Mouse (Mus musculus) MEL (cell line): ENCODE measurements around the gene Sdhaf4. TPM values are rescaled to one million over a fixed set of nuclear protein-coding genes. Genes with fewer than 3 reads are reported as not detected.

Experiments
- DNase-seq: peaks from one replicate; pipeline ENCODE4 v3.0.0; 2011; ENCODE audit warnings: low read depth, low spot score
- H3K27ac ChIP-seq: 2 replicates; pipeline ENCODE4 v1.5.1; 2012; ENCODE audit warnings: low read depth, mild to moderate bottlenecking, control low read depth, low read length, moderate library complexity; ENCODE audit not compliant: control insufficient read depth
- H3K27me3 ChIP-seq, 2 experiments: fragments of 150-350 bp in 1 of 2; sonication (generic) in 1 of 2; 2 replicates each; pipeline ENCODE4 v1.6.1; 2012; ENCODE audit warnings: low read length in 2 of 2, mild to moderate bottlenecking in 2 of 2, improper control_type of control experiment in 1 of 2, moderate library complexity in 1 of 2; ENCODE audit not compliant: insufficient read depth in 2 of 2, control insufficient read depth in 1 of 2
- H3K36me3 ChIP-seq, 2 experiments: 2 replicates each; pipeline ENCODE4 v1.6.1; 2012 to 2014; ENCODE audit warnings: low read length in 2 of 2, improper control_type of control experiment in 1 of 2, inconsistent platforms in 1 of 2, mild to moderate bottlenecking in 1 of 2; ENCODE audit not compliant: insufficient read depth in 2 of 2, control insufficient read depth in 1 of 2
- H3K4me1 ChIP-seq, 2 experiments: fragments of 150-350 bp in 1 of 2; sonication (generic) in 1 of 2; 2 replicates each; pipeline ENCODE4 v1.6.1; 2012; ENCODE audit warnings: low read length in 2 of 2, improper control_type of control experiment in 1 of 2, mild to moderate bottlenecking in 1 of 2; ENCODE audit not compliant: insufficient read depth in 2 of 2, control insufficient read depth in 1 of 2
- H3K4me3 ChIP-seq, 2 experiments: fragments of 150-350 bp in 1 of 2; sonication (generic) in 1 of 2; 2 replicates each; pipeline ENCODE4 v1.5.1; 2012; ENCODE audit warnings: low read depth in 2 of 2, low read length in 2 of 2, mild to moderate bottlenecking in 2 of 2, moderate library complexity in 2 of 2, control low read depth in 1 of 2, improper control_type of control experiment in 1 of 2; ENCODE audit not compliant: control insufficient read depth in 1 of 2, insufficient read depth in 1 of 2
- H3K79me2 ChIP-seq: 2 replicates; pipeline ENCODE4 v1.6.1; 2012; ENCODE audit warnings: mild to moderate bottlenecking, low read length, moderate library complexity; ENCODE audit not compliant: control insufficient read depth, poor library complexity, insufficient read depth
- H3K9ac ChIP-seq: 2 replicates; pipeline ENCODE4 v1.6.1; 2012; ENCODE audit warnings: low read depth, mild to moderate bottlenecking, control low read depth, low read length, moderate library complexity; ENCODE audit not compliant: control insufficient read depth, poor library complexity, severe bottlenecking
- H3K9me3 ChIP-seq: fragments of 150-350 bp; sonication (generic); replicated peaks from 2 replicates; pipeline ENCODE4 v1.6.1; 2012; ENCODE audit warnings: mild to moderate bottlenecking, low read length, improper control_type of control experiment, moderate library complexity; ENCODE audit not compliant: insufficient read depth
- EP300 ChIP-seq, 2 experiments: IDR thresholded peaks; 2 replicates each; pipeline ENCODE4 v1.6.1; 2011; ENCODE audit warnings: improper control_type of control experiment in 2 of 2, low read length in 2 of 2, low read depth in 1 of 2, mild to moderate bottlenecking in 1 of 2
- ETS1 ChIP-seq: IDR thresholded peaks from 2 replicates; pipeline ENCODE4 v1.6.1; 2012; ENCODE audit warnings: low read depth, mild to moderate bottlenecking, inconsistent platforms, low read length, improper control_type of control experiment, moderate library complexity
- GABPA ChIP-seq: IDR thresholded peaks from 2 replicates; pipeline ENCODE4 v1.6.1; 2012; ENCODE audit warnings: low read depth, mild to moderate bottlenecking, inconsistent platforms, low read length, improper control_type of control experiment, moderate library complexity
- GATA1 ChIP-seq: IDR thresholded peaks from 2 replicates; pipeline ENCODE4 v1.6.1; 2011; ENCODE audit warnings: low read depth, low read length, improper control_type of control experiment
- JUND ChIP-seq: IDR thresholded peaks from 2 replicates; pipeline ENCODE4 v1.6.1; 2011; ENCODE audit warnings: low read depth, mild to moderate bottlenecking, improper control_type of control experiment, low read length
- KAT2A ChIP-seq: conservative IDR thresholded peaks from 2 replicates; pipeline ENCODE4 v1.6.1; 2012; ENCODE audit warnings: low read depth, low read length, improper control_type of control experiment, inconsistent platforms
- MAFK ChIP-seq: IDR thresholded peaks from 2 replicates; pipeline ENCODE4 v1.6.1; 2011; ENCODE audit warnings: low read depth, mild to moderate bottlenecking, low read length, improper control_type of control experiment, borderline replicate concordance
- MAX ChIP-seq: IDR thresholded peaks from 2 replicates; pipeline ENCODE4 v1.6.1; 2011; ENCODE audit warnings: low read length, improper control_type of control experiment
- MEF2A ChIP-seq: IDR thresholded peaks from 2 replicates; pipeline ENCODE4 v1.6.1; 2014; ENCODE audit warnings: low read depth, mild to moderate bottlenecking, inconsistent platforms, low read length, improper control_type of control experiment; ENCODE audit not compliant: poor library complexity, insufficient replicate concordance, severe bottlenecking; ENCODE audit errors: extremely low read depth
- MXI1 ChIP-seq: IDR thresholded peaks from 2 replicates; pipeline ENCODE4 v1.6.1; 2011; ENCODE audit warnings: mild to moderate bottlenecking, low read depth, low read length, improper control_type of control experiment
- POLR2A ChIP-seq, 2 experiments: IDR thresholded peaks; 2 replicates each; pipeline ENCODE4 v1.6.1; 2011 to 2012; ENCODE audit warnings: low read length in 2 of 2, mild to moderate bottlenecking in 2 of 2, control low read depth in 1 of 2, improper control_type of control experiment in 1 of 2, low read depth in 1 of 2, moderate library complexity in 1 of 2; ENCODE audit not compliant: control insufficient read depth in 1 of 2, insufficient read depth in 1 of 2, poor library complexity in 1 of 2
- POLR2AphosphoS5 ChIP-seq: IDR thresholded peaks from 2 replicates; pipeline ENCODE4 v1.6.1; 2012; ENCODE audit warnings: low read depth, borderline replicate concordance, mild to moderate bottlenecking, inconsistent platforms, low read length, moderate library complexity, mixed read lengths
- RCOR1 ChIP-seq: IDR thresholded peaks from 2 replicates; pipeline ENCODE4 v1.6.1; 2012; ENCODE audit warnings: low read depth, mild to moderate bottlenecking, inconsistent platforms, low read length, improper control_type of control experiment
- ZC3H11A ChIP-seq: IDR thresholded peaks from 2 replicates; pipeline ENCODE4 v1.6.1; 2012; ENCODE audit warnings: low read depth, mild to moderate bottlenecking, inconsistent platforms, low read length, improper control_type of control experiment
- ZKSCAN1 ChIP-seq: IDR thresholded peaks from 2 replicates; pipeline ENCODE4 v1.6.1; 2012; ENCODE audit warnings: low read depth, mild to moderate bottlenecking, inconsistent platforms, low read length, improper control_type of control experiment, moderate library complexity
- ZMIZ1 ChIP-seq: IDR thresholded peaks from 2 replicates; pipeline ENCODE4 v1.6.1; 2012; ENCODE audit warnings: low read depth, mild to moderate bottlenecking, inconsistent platforms, low read length, improper control_type of control experiment, moderate library complexity
- polyA plus RNA-seq, 2 experiments: library from polyadenylated mRNA; stranded (reverse) in 1 of 2; unstranded in 1 of 2; fragments of >175 nt in 1 of 2; fragments of >200 nt in 1 of 2; gene quantifications; 2 replicates each; pipeline versions ENCODE4 v1.2.1 to v1.2.4; 2012; ENCODE audit warnings: low replicate concordance in 2 of 2, low read depth in 1 of 2; ENCODE audit not compliant: insufficient read length in 2 of 2, insufficient read depth in 1 of 2, missing spikeins in 1 of 2
- total RNA-seq: library from RNA; depleted of rRNA; stranded (reverse); fragments of 300-350 nt; gene quantifications from 2 replicates; pipeline ENCODE4 v1.2.3, GENCODE M21; 2012

The Sdhaf4 gene
- total and polyA plus RNA-seq, 3 experiments: 15.8 to 28.5 TPM; not detected in 1

DNA sequence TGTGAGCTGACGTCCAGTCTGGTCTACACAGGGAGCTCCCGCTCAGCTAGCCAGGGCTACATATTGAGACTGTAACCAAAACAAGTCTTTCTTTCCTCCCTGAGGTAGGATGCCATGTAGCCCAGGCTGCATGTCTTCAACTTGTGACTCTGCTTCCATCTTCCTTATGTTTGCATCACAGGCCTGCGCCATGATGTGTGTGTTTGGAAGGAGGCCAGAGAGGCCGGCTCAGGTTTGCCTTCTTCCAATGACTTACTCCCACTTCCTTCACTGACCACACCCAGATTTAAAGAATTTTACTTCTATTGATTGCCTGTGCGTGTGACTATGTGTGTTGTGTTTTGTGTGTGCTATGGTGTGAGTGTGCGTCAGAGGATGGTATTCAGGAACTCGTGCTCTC, 6.6 kb downstream of the Sdhaf4 start:
- no peaks in the 10 kb centered on the region for H3K9me3 ChIP-seq
- H3K27ac ChIP-seq: peak overlapping the region; percentile 50; the same call in 1 of the 2 replicates
- no peak for TF ChIP-seq POLR2AphosphoS5
- no peak for TF ChIP-seq GATA1
- no peak for TF ChIP-seq MAFK
- TF ChIP-seq JUND: no peak
- TF ChIP-seq GABPA: no peak
- no peak for TF ChIP-seq POLR2A (IDR thresholded peaks at IDR 0.05; ENCODE audit: control insufficient read depth in 1 of 2, insufficient read depth in 1 of 2, low read depth in 1 of 2, low read length in 2 of 2, poor library complexity in 1 of 2)
- TF ChIP-seq MAX: no peak
- TF ChIP-seq ZKSCAN1: no peak
- no peak for TF ChIP-seq MEF2A
- TF ChIP-seq MXI1: no peak
- TF ChIP-seq RCOR1: no peak
- no peak for TF ChIP-seq ZC3H11A
- no peak overlapping the region for H3K4me3 ChIP-seq
- DNase-seq: no peak
- no peak overlapping the region for H3K9ac ChIP-seq
- no peaks in the 10 kb centered on the region for H3K27me3 ChIP-seq
- H3K79me2 ChIP-seq: no peaks in the 10 kb centered on the region
- H3K4me1 ChIP-seq: peaks cover 4 to 16% of the 10 kb centered on the region in 2 experiments
- H3K36me3 ChIP-seq: peaks cover 0 to 16% of the 10 kb centered on the region in 2 experiments; a peak in 2 of 4 replicates

- Histone ChIP-seq H3K4me1 (peaks cover 4 to 16% of the 10 kb centered on the region in 2 experiments), H3K27me3 (no peaks in the 10 kb centered on the region), H3K36me3 (peaks cover 0 to 16% of the 10 kb centered on the region in 2 experiments; a peak in 2 of 4 replicates), H3K9ac (peak overlapping the region; percentile 39), H3K9me3 (no peaks in the 10 kb centered on the region), H3K79me2 (no peaks in the 10 kb centered on the region), H3K27ac (peak overlapping the region; percentile 67), H3K4me3 (no peak overlapping the region)
- DNase-seq: peak; percentile 78
- TF ChIP-seq KAT2A: no peak
- peak; percentile 87 for TF ChIP-seq ETS1
- TF ChIP-seq GATA1: peak; percentile 80
- TF ChIP-seq EP300 (IDR thresholded peaks at IDR 0.05; ENCODE audit: low read depth in 1 of 2, low read length in 2 of 2): peak; percentile 11 to 77; a peak in 3 of 4 replicates
- 0 out of 2 replicates have a peak, but pooled peaks have one; percentile 22 for TF ChIP-seq MAX
- no peak for TF ChIP-seq ZMIZ1
Observed at GRCm38 (mm10) chr1:23998120-23998810, 7.2 kb downstream of the Sdhaf4 start.
